Mouse (Mus musculus) megakaryocyte, embryonic 14.5 days (primary cell): ENCODE measurements around the gene Peg10.

Source experiments
- FLI1 ChIP-seq: IDR thresholded peaks from 2 replicates; pipeline ENCODE4 v1.6.1; 2012; ENCODE audit warnings: low read length, inconsistent platforms, mixed read lengths
- GATA1 ChIP-seq: IDR thresholded peaks from 3 replicates; pipeline ENCODE4 v1.6.1; 2012; ENCODE audit warnings: mixed read lengths, low read length, inconsistent platforms, borderline replicate concordance

- no peak for TF ChIP-seq FLI1
- TF ChIP-seq GATA1 = no peak
Observed at GRCm38 (mm10) chr6:4749091-4749490, 2.0 kb downstream of the Peg10 start.
